Mouse (Mus musculus): Measurements from ENCODE around the gene Bad. TPM values are rescaled to one million over a fixed set of nuclear protein-coding genes. Genes with fewer than 3 reads are reported as not detected.

Gene Bad
- polyA plus RNA-seq, 1 experiment from 2014 or later, result 87.1 TPM

- H3K9me3 ChIP-seq (replicated peaks; ENCODE audit: control insufficient read depth, low read length), result no peaks in the 10 kb centered on the region
- H3K4me1 ChIP-seq (ENCODE audit: control insufficient read depth, insufficient read depth, low read length), result peaks cover 21% of the 10 kb centered on the region
- H3K27me3 ChIP-seq (ENCODE audit: control insufficient read depth, insufficient read depth, low read length), result no peaks in the 10 kb centered on the region
- no peak for ATAC-seq (ENCODE audit: insufficient read depth, low FRiP score)
- H3K27ac ChIP-seq (ENCODE audit: low read length), result no peak overlapping the region
- H3K4me3 ChIP-seq (replicated peaks; ENCODE audit: low read length), result no peak overlapping the region
- 81% methylated on average over 6 of the region's 6 CpGs for WGBS
- no peaks in the 10 kb centered on the region; the same call in 1 of the 2 replicates for H3K36me3 ChIP-seq (ENCODE audit: control insufficient read depth, insufficient read depth, low read length)
- no peak overlapping the region for H3K9ac ChIP-seq (ENCODE audit: low read length)
- no peak overlapping the region for H3K4me2 ChIP-seq (ENCODE audit: low read depth, low read length)
Measured at GRCm38 (mm10) chr19:6913036-6913435, 28.6 kb upstream of the Bad start.

- ATAC-seq (ENCODE audit: insufficient read depth, low FRiP score), result no peak
- 76% methylated on average over 11 of the region's 11 CpGs for WGBS
Measured at GRCm38 (mm10) chr19:6913991-6914390, 27.7 kb upstream of the Bad start.

GRCm38 (mm10) chr19:6914540-6914939, 27.1 kb upstream of the Bad start:
- no peak overlapping the region; the same call in 1 of the 2 replicates for H3K27ac ChIP-seq (ENCODE audit: low read length)
- no peaks in the 10 kb centered on the region for H3K27me3 ChIP-seq (ENCODE audit: control insufficient read depth, insufficient read depth, low read length)
- no peaks in the 10 kb centered on the region; the same call in 1 of the 2 replicates for H3K36me3 ChIP-seq (ENCODE audit: control insufficient read depth, insufficient read depth, low read length)
- no peaks in the 10 kb centered on the region for H3K9me3 ChIP-seq (replicated peaks; ENCODE audit: control insufficient read depth, low read length)
- H3K4me2 ChIP-seq (ENCODE audit: low read depth, low read length), result no peak overlapping the region
- H3K4me3 ChIP-seq (replicated peaks; ENCODE audit: low read length), result no peak overlapping the region
- 91% methylated on average over 9 of the region's 9 CpGs for WGBS
- peaks cover 19% of the 10 kb centered on the region for H3K4me1 ChIP-seq (ENCODE audit: control insufficient read depth, insufficient read depth, low read length)
- ATAC-seq (ENCODE audit: insufficient read depth, low FRiP score), result no peak
- no peak overlapping the region for H3K9ac ChIP-seq (ENCODE audit: low read length)

More at GRCm38 (mm10) chr19:6913991-6914390, 27.7 kb upstream of the Bad start:
- Histone ChIP-seq H3K4me1 (ENCODE audit: control insufficient read depth, insufficient read depth, low read length) (peaks cover 16% of the 10 kb centered on the region), H3K9ac (ENCODE audit: low read length) (no peak overlapping the region; the same call in 1 of the 2 replicates), H3K36me3 (ENCODE audit: control insufficient read depth, insufficient read depth, low read length) (no peaks in the 10 kb centered on the region; the same call in 1 of the 2 replicates), H3K27ac (ENCODE audit: low read length) (no peak overlapping the region; the same call in 1 of the 2 replicates), H3K27me3 (ENCODE audit: control insufficient read depth, insufficient read depth, low read length) (no peaks in the 10 kb centered on the region), H3K4me3 (replicated peaks; ENCODE audit: low read length) (no peak overlapping the region), H3K9me3 (replicated peaks; ENCODE audit: control insufficient read depth, low read length) (no peaks in the 10 kb centered on the region), H3K4me2 (ENCODE audit: low read depth, low read length) (no peak overlapping the region)

- Histone ChIP-seq H3K27me3 (ENCODE audit: control insufficient read depth, insufficient read depth, low read length) (no peaks in the 10 kb centered on the region), H3K36me3 (ENCODE audit: control insufficient read depth, insufficient read depth, low read length) (no peaks in the 10 kb centered on the region; the same call in 1 of the 2 replicates), H3K4me2 (ENCODE audit: low read depth, low read length) (no peak overlapping the region), H3K9ac (ENCODE audit: low read length) (no peak overlapping the region), H3K4me1 (ENCODE audit: control insufficient read depth, insufficient read depth, low read length) (peaks cover 26% of the 10 kb centered on the region), H3K27ac (ENCODE audit: low read length) (no peak overlapping the region), H3K9me3 (replicated peaks; ENCODE audit: control insufficient read depth, low read length) (no peaks in the 10 kb centered on the region), H3K4me3 (replicated peaks; ENCODE audit: low read length) (no peak overlapping the region)
- WGBS, result 72% methylated on average over 4 of the region's 4 CpGs
- no peak for ATAC-seq (ENCODE audit: insufficient read depth, low FRiP score)
Measured at GRCm38 (mm10) chr19:6915276-6915675, 26.4 kb upstream of the Bad start.

- H3K36me3 ChIP-seq (ENCODE audit: control insufficient read depth, insufficient read depth, low read length), result no peaks in the 10 kb centered on the region; the same call in 1 of the 2 replicates
- H3K4me1 ChIP-seq (ENCODE audit: control insufficient read depth, insufficient read depth, low read length), result peaks cover 26% of the 10 kb centered on the region
- ATAC-seq (ENCODE audit: insufficient read depth, low FRiP score), result no peak
- H3K4me2 ChIP-seq (ENCODE audit: low read depth, low read length), result no peak overlapping the region
- no peak overlapping the region for H3K4me3 ChIP-seq (replicated peaks; ENCODE audit: low read length)
- H3K27ac ChIP-seq (ENCODE audit: low read length), result no peak overlapping the region
- no peaks in the 10 kb centered on the region for H3K27me3 ChIP-seq (ENCODE audit: control insufficient read depth, insufficient read depth, low read length)
- H3K9me3 ChIP-seq (replicated peaks; ENCODE audit: control insufficient read depth, low read length), result no peaks in the 10 kb centered on the region
- H3K9ac ChIP-seq (ENCODE audit: low read length), result no peak overlapping the region; the same call in 1 of the 2 replicates
- 68% methylated on average over 4 of the region's 4 CpGs for WGBS
Measured at GRCm38 (mm10) chr19:6916496-6916895, 25.2 kb upstream of the Bad start.

GRCm38 (mm10) chr19:6918321-6918720, 23.3 kb upstream of the Bad start:
- H3K27ac ChIP-seq (ENCODE audit: low read length), result no peak overlapping the region; the same call in 1 of the 2 replicates
- H3K4me1 ChIP-seq (ENCODE audit: control insufficient read depth, insufficient read depth, low read length), result peaks cover 26% of the 10 kb centered on the region
- no peak overlapping the region for H3K4me2 ChIP-seq (ENCODE audit: low read depth, low read length)
- peaks cover 4% of the 10 kb centered on the region; the same call in 1 of the 2 replicates for H3K27me3 ChIP-seq (ENCODE audit: control insufficient read depth, insufficient read depth, low read length)
- no peaks in the 10 kb centered on the region for H3K9me3 ChIP-seq (replicated peaks; ENCODE audit: control insufficient read depth, low read length)
- no peak overlapping the region for H3K9ac ChIP-seq (ENCODE audit: low read length)
- H3K36me3 ChIP-seq (ENCODE audit: control insufficient read depth, insufficient read depth, low read length), result no peaks in the 10 kb centered on the region; the same call in 1 of the 2 replicates
- no peak for ATAC-seq (ENCODE audit: insufficient read depth, low FRiP score)
- no peak overlapping the region for H3K4me3 ChIP-seq (replicated peaks; ENCODE audit: low read length)
- 87% methylated on average over 4 of the region's 4 CpGs for WGBS

- no peak for ATAC-seq (ENCODE audit: insufficient read depth, low FRiP score)
- no peak overlapping the region for H3K4me2 ChIP-seq (ENCODE audit: low read depth, low read length)
- peak overlapping the region; percentile 92 for H3K27ac ChIP-seq (ENCODE audit: low read length)
- no peaks in the 10 kb centered on the region; the same call in 1 of the 2 replicates for H3K36me3 ChIP-seq (ENCODE audit: control insufficient read depth, insufficient read depth, low read length)
- no peak overlapping the region for H3K4me3 ChIP-seq (replicated peaks; ENCODE audit: low read length)
- no peaks in the 10 kb centered on the region for H3K9me3 ChIP-seq (replicated peaks; ENCODE audit: control insufficient read depth, low read length)
- 0 out of 2 replicates have a peak overlapping the region, but pooled peaks have one; percentile 93 for H3K9ac ChIP-seq (ENCODE audit: low read length)
- H3K4me1 ChIP-seq (ENCODE audit: control insufficient read depth, insufficient read depth, low read length), result peaks cover 26% of the 10 kb centered on the region
- H3K27me3 ChIP-seq (ENCODE audit: control insufficient read depth, insufficient read depth, low read length), result peaks cover 11% of the 10 kb centered on the region
Measured at GRCm38 (mm10) chr19:6919431-6919830, 22.2 kb upstream of the Bad start.

- Histone ChIP-seq H3K4me1 (ENCODE audit: control insufficient read depth, insufficient read depth, low read length) (peaks cover 27% of the 10 kb centered on the region), H3K27ac (ENCODE audit: low read length) (peak overlapping the region; percentile 92), H3K4me3 (replicated peaks; ENCODE audit: low read length) (peak overlapping the region; percentile 84), H3K4me2 (ENCODE audit: low read depth, low read length) (peak overlapping the region; percentile 78), H3K9ac (ENCODE audit: low read length) (peak overlapping the region; percentile 93), H3K27me3 (ENCODE audit: control insufficient read depth, insufficient read depth, low read length) (peaks cover 13% of the 10 kb centered on the region), H3K36me3 (ENCODE audit: control insufficient read depth, insufficient read depth, low read length) (no peaks in the 10 kb centered on the region; the same call in 1 of the 2 replicates), H3K9me3 (replicated peaks; ENCODE audit: control insufficient read depth, low read length) (no peaks in the 10 kb centered on the region)
- 0 out of 2 replicates have a peak, but pooled peaks have one; percentile 2 for ATAC-seq (ENCODE audit: insufficient read depth, low FRiP score)
- WGBS, result 39% methylated on average over 8 of the region's 8 CpGs
Measured at GRCm38 (mm10) chr19:6919876-6920740, 21.6 kb upstream of the Bad start.

Data from stomach, embryonic 16.5 days (tissue).